ENCODE assay signal across 26 mouse cellular contexts in the genomic region with DNA sequence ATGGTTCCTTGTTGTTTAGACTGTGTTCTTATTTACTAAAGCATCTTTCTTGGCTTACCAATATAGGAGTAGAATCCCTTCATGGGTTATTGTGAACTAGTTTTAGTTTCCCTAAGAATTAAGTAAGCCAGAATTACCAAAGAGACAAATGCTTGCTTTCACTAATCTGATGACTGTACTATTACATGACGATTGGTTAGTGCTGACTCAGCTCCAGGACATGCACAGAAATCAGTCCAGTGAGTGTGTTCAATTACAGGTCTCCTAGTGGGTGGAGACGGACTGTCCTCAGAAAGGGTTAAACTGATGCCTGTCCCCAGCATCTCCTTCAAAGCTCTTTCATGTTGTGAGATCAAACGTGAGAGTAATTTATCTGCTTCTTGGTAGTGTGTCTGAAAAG.
"Had no signal": no experiment of that assay in that cellular context is flagged by ENCODE, and none has a peak within 500 bp of the region (broad histone marks: within the 10 kb centered on the region; RNA-seq: fewer than 3 reads in every experiment).

No protein-coding gene starts in this region.

- H3K27me3 ChIP-seq: embryonic facial prominence, embryonic 12.5 days; embryonic facial prominence, embryonic 13.5 days; embryonic facial prominence, embryonic 15.5 days; forebrain, embryonic 12.5 days; forebrain, embryonic 13.5 days; forebrain, embryonic 15.5 days had no signal

- H3K27ac ChIP-seq: embryonic facial prominence, embryonic 10.5 days; embryonic facial prominence, embryonic 12.5 days; embryonic facial prominence, embryonic 13.5 days; embryonic facial prominence, embryonic 15.5 days; forebrain, embryonic 10.5 days; forebrain, embryonic 12.5 days; forebrain, embryonic 13.5 days; forebrain, embryonic 15.5 days; gastrocnemius, adult 2 months; heart, adult 2 months had no signal

- H3K9ac ChIP-seq: embryonic facial prominence, embryonic 12.5 days; embryonic facial prominence, embryonic 13.5 days; embryonic facial prominence, embryonic 15.5 days; forebrain, embryonic 12.5 days; forebrain, embryonic 13.5 days; forebrain, embryonic 15.5 days; forebrain, postnatal 0 days had no signal

- DNase-seq: cerebellum, adult 9-11 months; cerebellum, postnatal 10 days; cerebellum, postnatal 14 days; cerebellum, postnatal 25 days; cerebellum, postnatal 36 days; embryo, embryonic 11 days; forebrain, postnatal 0 days; gastrocnemius, adult 2 months; gastrocnemius, postnatal 10 days; gastrocnemius, postnatal 14 days; gastrocnemius, postnatal 25 days; gastrocnemius, postnatal 36 days; heart, adult 11 months; heart, adult 18-20 months; heart, adult 2 months had no signal

- H3K4me3 ChIP-seq: embryonic facial prominence, embryonic 10.5 days; embryonic facial prominence, embryonic 12.5 days; embryonic facial prominence, embryonic 13.5 days; embryonic facial prominence, embryonic 15.5 days; erythroblast, embryonic 14.5 days; forebrain, embryonic 10.5 days; forebrain, embryonic 12.5 days; forebrain, embryonic 13.5 days; forebrain, embryonic 15.5 days; gastrocnemius, adult 2 months; heart, adult 2 months had no signal

- H3K36me3 ChIP-seq: embryonic facial prominence, embryonic 10.5 days; embryonic facial prominence, embryonic 12.5 days; embryonic facial prominence, embryonic 13.5 days; embryonic facial prominence, embryonic 15.5 days; forebrain, embryonic 10.5 days; forebrain, embryonic 12.5 days; forebrain, embryonic 15.5 days had no signal

- H3K9me3 ChIP-seq: embryonic facial prominence, embryonic 10.5 days; embryonic facial prominence, embryonic 12.5 days; embryonic facial prominence, embryonic 13.5 days; embryonic facial prominence, embryonic 15.5 days; forebrain, embryonic 10.5 days; forebrain, embryonic 12.5 days; forebrain, embryonic 13.5 days; forebrain, embryonic 15.5 days had no signal

- ATAC-seq: forebrain, embryonic 13.5 days; forebrain, embryonic 14.5 days; forebrain, embryonic 15.5 days; forebrain, embryonic 16.5 days; forebrain, postnatal 0 days had no signal

- H3K4me1 ChIP-seq: embryonic facial prominence, embryonic 10.5 days; embryonic facial prominence, embryonic 12.5 days; embryonic facial prominence, embryonic 13.5 days; embryonic facial prominence, embryonic 15.5 days; forebrain, embryonic 12.5 days; forebrain, embryonic 13.5 days; forebrain, embryonic 15.5 days had no signal

- H3K4me2 ChIP-seq: embryonic facial prominence, embryonic 12.5 days; embryonic facial prominence, embryonic 13.5 days; embryonic facial prominence, embryonic 15.5 days; forebrain, embryonic 12.5 days; forebrain, embryonic 13.5 days; forebrain, embryonic 15.5 days had no signal
